Mouse (Mus musculus) lung, embryonic 15.5 days (tissue): ENCODE data around the gene Sapcd2. TPM values are rescaled to one million over a fixed set of nuclear protein-coding genes. Genes with fewer than 3 reads are reported as not detected.
A peak's percentile ranks its signal among the peaks of the same experiment; 100 is the strongest.
"Not testable (repeated sequence)": the region's sequence is repeated elsewhere in the genome, so short reads cannot be mapped to it uniquely, and the experiment has no call there.

Source experiments
- ATAC-seq: fragments of 200-750 bp; cut with Nextera tagmentation; 2 replicates; pipeline ENCODE4 v1.8.0; 2017; ENCODE audit warnings: moderate number of reproducible peaks, borderline replicate concordance; ENCODE audit not compliant: low FRiP score, low TSS enrichment; ENCODE audit errors: extremely low read depth
- H3K27ac ChIP-seq: fragments of 300-500 bp; sonication (generic); 2 replicates; pipeline ENCODE4 v1.5.1; 2015; ENCODE audit warnings: moderate library complexity, mild to moderate bottlenecking, inconsistent platforms
- H3K27me3 ChIP-seq: fragments of 300-500 bp; sonication (generic); 2 replicates; pipeline ENCODE4 v1.6.1; 2015; ENCODE audit warnings: inconsistent platforms
- H3K36me3 ChIP-seq: fragments of 300-500 bp; sonication (generic); 2 replicates; pipeline ENCODE4 v1.6.1; 2015; ENCODE audit warnings: inconsistent platforms
- H3K4me1 ChIP-seq: fragments of 300-500 bp; sonication (generic); 2 replicates; pipeline ENCODE4 v1.6.1; 2015; ENCODE audit warnings: inconsistent platforms
- H3K4me2 ChIP-seq: fragments of 300-500 bp; sonication (generic); 2 replicates; pipeline ENCODE4 v1.6.1; 2015; ENCODE audit warnings: inconsistent platforms, mild to moderate bottlenecking, moderate library complexity
- H3K4me3 ChIP-seq: fragments of 300-500 bp; sonication (generic); 2 replicates; pipeline ENCODE4 v1.5.1; 2015; ENCODE audit warnings: mild to moderate bottlenecking, inconsistent platforms
- H3K9ac ChIP-seq: fragments of 300-500 bp; sonication (generic); 2 replicates; pipeline ENCODE4 v1.6.1; 2015; ENCODE audit warnings: inconsistent platforms
- H3K9me3 ChIP-seq: fragments of 300-500 bp; sonication (generic); 2 replicates; pipeline ENCODE4 v1.6.1; 2016; ENCODE audit warnings: inconsistent platforms
- WGBS: fragments of 180-500 bp; shearing (Covaris S2); methylation state at CpG from one replicate; pipeline ENCODE4 v1.1.7; 2015; 5-methylcytosine and 5-hydroxymethylcytosine counted together
- polyA plus RNA-seq: library from polyadenylated mRNA; unstranded; fragments of >200 nt; fragmentation: Nextera tagmentation; extraction: Ambion mirVana; gene quantifications from 2 replicates; pipeline ENCODE4 v1.2.1, GENCODE M21; 2015

Gene Sapcd2
- polyA plus RNA-seq, 1 experiment from 2014 or later, result 42.2 TPM

- Histone ChIP-seq H3K4me2 (peak overlapping the region; percentile 79), H3K27ac (no peak overlapping the region), H3K9ac (peak overlapping the region; percentile 38), H3K9me3 (no peaks in the 10 kb centered on the region), H3K36me3 (no peaks in the 10 kb centered on the region), H3K4me3 (peak overlapping the region; percentile 54), H3K27me3 (peaks cover 76% of the 10 kb centered on the region), H3K4me1 (peaks cover 4% of the 10 kb centered on the region; the same call in 1 of the 2 replicates)
- peak; percentile 43; the same call in 1 of the 2 replicates for ATAC-seq
- 2% methylated on average over 51 of the region's 54 CpGs for WGBS
Measured at GRCm38 (mm10) chr2:25402972-25403601, 31.0 kb downstream of the Sapcd2 start.

GRCm38 (mm10) chr2:25403994-25404393, 31.9 kb downstream of the Sapcd2 start:
- ATAC-seq, result no peak
- Histone ChIP-seq H3K4me1 (peaks cover 4% of the 10 kb centered on the region; the same call in 1 of the 2 replicates), H3K36me3 (no peaks in the 10 kb centered on the region), H3K9me3 (no peaks in the 10 kb centered on the region), H3K4me3 (no peak overlapping the region), H3K27ac (no peak overlapping the region), H3K9ac (no peak overlapping the region), H3K4me2 (peak overlapping the region; percentile 79; the same call in 1 of the 2 replicates), H3K27me3 (peaks cover 68% of the 10 kb centered on the region)
- WGBS, result 79% methylated on average over 4 of the region's 4 CpGs

GRCm38 (mm10) chr2:25408908-25409307, 36.8 kb downstream of the Sapcd2 start:
- H3K4me3 ChIP-seq, result no peak overlapping the region
- WGBS, result 74% methylated on average over 10 of the region's 10 CpGs
- no peaks in the 10 kb centered on the region for H3K9me3 ChIP-seq
- H3K9ac ChIP-seq, result no peak overlapping the region
- H3K4me2 ChIP-seq, result no peak overlapping the region
- H3K36me3 ChIP-seq, result no peaks in the 10 kb centered on the region
- no peaks in the 10 kb centered on the region for H3K4me1 ChIP-seq
- peaks cover 19% of the 10 kb centered on the region for H3K27me3 ChIP-seq
- no peak overlapping the region for H3K27ac ChIP-seq
- no peak for ATAC-seq

- H3K9ac ChIP-seq, H3K9me3 ChIP-seq, H3K27ac ChIP-seq, H3K4me2 ChIP-seq, H3K4me1 ChIP-seq, H3K27me3 ChIP-seq, H3K4me3 ChIP-seq, H3K36me3 ChIP-seq, ATAC-seq: not testable (repeated sequence)
Measured at GRCm38 (mm10) chr2:25413436-25413835, 41.3 kb downstream of the Sapcd2 start.

- H3K27me3 ChIP-seq, result peaks cover 2% of the 10 kb centered on the region; the same call in 1 of the 2 replicates
- H3K36me3 ChIP-seq, result no peaks in the 10 kb centered on the region
- no peak overlapping the region for H3K4me2 ChIP-seq
- no peaks in the 10 kb centered on the region for H3K4me1 ChIP-seq
- H3K9me3 ChIP-seq, result no peaks in the 10 kb centered on the region
- no peak overlapping the region for H3K27ac ChIP-seq
- no peak for ATAC-seq
- H3K4me3 ChIP-seq, result no peak overlapping the region
- no peak overlapping the region for H3K9ac ChIP-seq
- 25% methylated on average over 3 of the region's 3 CpGs for WGBS
Measured at GRCm38 (mm10) chr2:25417426-25417825, 45.3 kb downstream of the Sapcd2 start.

- H3K36me3 ChIP-seq, result no peaks in the 10 kb centered on the region
- no peak overlapping the region for H3K9ac ChIP-seq
- H3K9me3 ChIP-seq, result no peaks in the 10 kb centered on the region
- peaks cover 39% of the 10 kb centered on the region for H3K27me3 ChIP-seq
- ATAC-seq, result no peak
- H3K4me2 ChIP-seq, result no peak overlapping the region
- no peak overlapping the region for H3K4me3 ChIP-seq
- H3K4me1 ChIP-seq, result no peaks in the 10 kb centered on the region
- 24% methylated on average over 3 of the region's 3 CpGs for WGBS
- no peak overlapping the region for H3K27ac ChIP-seq
Measured at GRCm38 (mm10) chr2:25421896-25422295, 49.8 kb downstream of the Sapcd2 start.

GRCm38 (mm10) chr2:25422587-25423410, 50.7 kb downstream of the Sapcd2 start, which contains the start of gene Fut7:
Gene Fut7 (plus strand): TSS chr2:25423267.
- Histone ChIP-seq H3K27ac (no peak within 1 kb of the TSS), H3K9me3 (no peaks in the 10 kb centered on the region), H3K27me3 (peaks cover 39% of the 10 kb centered on the region), H3K4me3 (no peak within 1 kb of the TSS), H3K9ac (no peak within 1 kb of the TSS), H3K4me1 (no peaks in the 10 kb centered on the region), H3K36me3 (no peaks in the 10 kb centered on the region), H3K4me2 (no peak within 1 kb of the TSS)
- WGBS, result 53% methylated on average over 17 of the region's 17 CpGs
- ATAC-seq, result peak; percentile 13; the same call in 1 of the 2 replicates

- WGBS, result 14% methylated on average over 1 of the region's 1 CpGs
- Histone ChIP-seq H3K36me3 (no peaks in the 10 kb centered on the region), H3K9ac (no peak overlapping the region)
Measured at GRCm38 (mm10) chr2:25423626-25424025, 51.5 kb downstream of the Sapcd2 start.

GRCm38 (mm10) chr2:25425481-25425880, 53.4 kb downstream of the Sapcd2 start:
- Histone ChIP-seq H3K4me1 (0 out of 2 replicates have a peak, but pooled peaks cover 3% of the 10 kb centered on the region), H3K36me3 (no peaks in the 10 kb centered on the region), H3K9me3 (no peaks in the 10 kb centered on the region), H3K27ac (no peak overlapping the region), H3K27me3 (peaks cover 51% of the 10 kb centered on the region), H3K4me2 (no peak overlapping the region), H3K9ac (no peak overlapping the region), H3K4me3 (no peak overlapping the region)
- no peak for ATAC-seq
- 42% methylated on average over 27 of the region's 27 CpGs for WGBS

More at GRCm38 (mm10) chr2:25423626-25424025, 51.5 kb downstream of the Sapcd2 start:
- no peak for ATAC-seq
- Histone ChIP-seq H3K27ac (no peak overlapping the region), H3K4me1 (no peaks in the 10 kb centered on the region), H3K27me3 (peaks cover 39% of the 10 kb centered on the region), H3K9me3 (no peaks in the 10 kb centered on the region), H3K4me2 (no peak overlapping the region), H3K4me3 (no peak overlapping the region)

- ATAC-seq, result no peak
- H3K4me3 ChIP-seq, result no peak overlapping the region
- H3K4me1 ChIP-seq, result 0 out of 2 replicates have a peak, but pooled peaks cover 3% of the 10 kb centered on the region
- no peak overlapping the region for H3K9ac ChIP-seq
- no peak overlapping the region for H3K27ac ChIP-seq
- no peaks in the 10 kb centered on the region for H3K36me3 ChIP-seq
- WGBS, result 31% methylated on average over 5 of the region's 5 CpGs
- no peak overlapping the region for H3K4me2 ChIP-seq
- peaks cover 51% of the 10 kb centered on the region for H3K27me3 ChIP-seq
- no peaks in the 10 kb centered on the region for H3K9me3 ChIP-seq
Measured at GRCm38 (mm10) chr2:25426721-25427191, 54.6 kb downstream of the Sapcd2 start.

- Histone ChIP-seq H3K27me3 (peaks cover 51% of the 10 kb centered on the region), H3K27ac (no peak overlapping the region), H3K4me2 (no peak overlapping the region), H3K4me3 (no peak overlapping the region), H3K9ac (no peak overlapping the region), H3K36me3 (no peaks in the 10 kb centered on the region), H3K4me1 (0 out of 2 replicates have a peak, but pooled peaks cover 3% of the 10 kb centered on the region), H3K9me3 (no peaks in the 10 kb centered on the region)
- no peak for ATAC-seq
- WGBS, result 77% methylated on average over 5 of the region's 5 CpGs
Measured at GRCm38 (mm10) chr2:25427256-25427655, 55.1 kb downstream of the Sapcd2 start.
